Mouse (Mus musculus): ENCODE results near the gene Fam20a.

GRCm38 (mm10) chr11:109758616-109759215, 36.6 kb upstream of the Fam20a start:
- TF ChIP-seq CTCF (IDR thresholded peaks at IDR 0.05; ENCODE audit: low read depth): no peak
- TF ChIP-seq EP300 (optimal IDR thresholded peaks at IDR 0.05): no peak

Measured in stomach, postnatal 0 days (tissue).